Mouse (Mus musculus): ENCODE results near the gene Ankrd61. TPM values are rescaled to one million over a fixed set of nuclear protein-coding genes. Genes with fewer than 3 reads are reported as not detected.

The Ankrd61 gene
- under 1 TPM; 0.04 to 0.26 TPM for polyA plus RNA-seq (2012; fragmentation: generic; extraction: Trizol)

GRCm38 (mm10) chr5:143897635-143898330 is at the start of gene Ankrd61:
Ankrd61 (minus strand) TSS chr5:143897685.

GRCm38 (mm10) chr5:143932831-143933230 is 35.3 kb upstream of the Ankrd61 start, which contains the start of gene Rsph10b:
Rsph10b (plus strand) TSS chr5:143933035.

GRCm38 (mm10) chr5:143927875-143928274 is 30.4 kb upstream of the Ankrd61 start, which contains the start of gene Gm42421:
Gm42421 (plus strand) TSS chr5:143928175.

GRCm38 (mm10) chr5:143909417-143910400 is 12.2 kb upstream of the Ankrd61 start, which contains the start of the genes Aimp2 and Pms2:
Aimp2 (minus strand) TSS chr5:143909847.
Pms2 (plus strand) TSS chr5:143909964.

Other genes starting within 250 kb of the Ankrd61 start
- 1 to 10 TPM; 2.6 to 4.7 TPM for gene Usp42, start 165.4 kb downstream of the Ankrd61 start, polyA plus RNA-seq (2012; fragmentation: generic; extraction: Trizol)
- gene Eif2ak1, start 79.9 kb downstream of the Ankrd61 start, polyA plus RNA-seq (2012; fragmentation: generic; extraction: Trizol): 10 to 100 TPM in 1 of 2 experiments, 1 to 10 TPM in 1; 4.2 to 15.4 TPM
- 100 to 1,000 TPM in 1 of 2 experiments, 10 to 100 TPM in 1; 48.8 to 214 TPM for gene Aimp2, start 12.2 kb upstream of the Ankrd61 start, polyA plus RNA-seq (2012; fragmentation: generic; extraction: Trizol)
- 1 to 10 TPM; 1.1 to 3.3 TPM for gene Pms2, start 12.3 kb upstream of the Ankrd61 start, polyA plus RNA-seq (2012; fragmentation: generic; extraction: Trizol)
- under 1 TPM in 1 of 2 experiments, not detected in 1; 0.21 TPM for gene Gm42421, start 30.5 kb upstream of the Ankrd61 start, polyA plus RNA-seq (2012; fragmentation: generic; extraction: Trizol)
- gene Rsph10b, start 35.4 kb upstream of the Ankrd61 start, polyA plus RNA-seq (2012; fragmentation: generic; extraction: Trizol): under 1 TPM in 1 of 2 experiments, not detected in 1; 0.32 TPM
- gene Ccz1, start 117.2 kb upstream of the Ankrd61 start, polyA plus RNA-seq (2012; fragmentation: generic; extraction: Trizol): 10 to 100 TPM in 1 of 2 experiments, 1 to 10 TPM in 1; 6.6 to 25.0 TPM
- not detected for gene Ocm, start 129.0 kb upstream of the Ankrd61 start, polyA plus RNA-seq (2012; fragmentation: generic; extraction: Trizol)
- gene Lmtk2, start 202.8 kb upstream of the Ankrd61 start, polyA plus RNA-seq (2012; fragmentation: generic; extraction: Trizol): 1 to 10 TPM in 1 of 2 experiments, under 1 TPM in 1; 0.50 to 3.1 TPM

All from C3H10T1/2 (cell line).